Mouse (Mus musculus) intestine, embryonic 14.5 days (tissue): ENCODE data around the gene B3gnt7. TPM values are rescaled to one million over a fixed set of nuclear protein-coding genes. Genes with fewer than 3 reads are reported as not detected.

Experiments used
- ATAC-seq: fragments of 200-750 bp; cut with Nextera tagmentation; replicated peaks from 2 replicates; pipeline ENCODE4 v1.8.0; 2017; ENCODE audit warnings: low read depth, moderate number of reproducible peaks, moderate TSS enrichment, moderate library complexity; ENCODE audit not compliant: low FRiP score, low TSS enrichment
- DNase-seq: peaks from one replicate; pipeline ENCODE4 v3.0.0-alpha.2; 2018; ENCODE audit warnings: low spot score
- H3K27ac ChIP-seq: fragments of 300-500 bp; sonication (generic); 2 replicates; pipeline ENCODE4 v1.5.1; 2014; ENCODE audit warnings: low read depth, mild to moderate bottlenecking, control low read depth
- H3K27me3 ChIP-seq: fragments of 300-500 bp; sonication (generic); replicated peaks from 2 replicates; pipeline ENCODE4 v1.6.1; 2014; ENCODE audit warnings: low read length, control low read depth; ENCODE audit not compliant: control insufficient read depth, insufficient read depth
- H3K36me3 ChIP-seq: fragments of 300-500 bp; sonication (generic); 2 replicates; pipeline ENCODE4 v1.6.1; 2014; ENCODE audit warnings: low read length, control low read depth; ENCODE audit not compliant: control insufficient read depth, insufficient read depth
- H3K4me1 ChIP-seq: fragments of 300-500 bp; sonication (generic); replicated peaks from 2 replicates; pipeline ENCODE4 v1.6.1; 2014; ENCODE audit warnings: low read length, control low read depth, mixed read lengths; ENCODE audit not compliant: control insufficient read depth, insufficient read depth
- H3K4me2 ChIP-seq: fragments of 300-500 bp; sonication (generic); 2 replicates; pipeline ENCODE4 v1.6.1; 2014; ENCODE audit warnings: low read length
- H3K4me3 ChIP-seq: fragments of 300-500 bp; sonication (generic); 2 replicates; pipeline ENCODE4 v1.5.1; 2014; ENCODE audit warnings: low read depth, low read length, control low read depth, mixed read lengths
- H3K9ac ChIP-seq: fragments of 300-500 bp; sonication (generic); 2 replicates; pipeline ENCODE4 v1.6.1; 2014; ENCODE audit warnings: mild to moderate bottlenecking, low read length
- H3K9me3 ChIP-seq: fragments of 300-500 bp; sonication (generic); 2 replicates; pipeline ENCODE4 v1.6.1; 2016; ENCODE audit warnings: low read length, control low read depth; ENCODE audit not compliant: control insufficient read depth
- WGBS: fragments of 180-500 bp; shearing (Covaris S2); extraction: QIAGEN DNeasy Blood & Tissue Kit; methylation state at CpG from one replicate; pipeline ENCODE4 v1.1.7; 2014; 5-methylcytosine and 5-hydroxymethylcytosine counted together
- polyA plus RNA-seq: library from polyadenylated mRNA; unstranded; fragments of >200 nt; fragmentation: Nextera tagmentation; extraction: Ambion mirVana; gene quantifications from 2 replicates; pipeline ENCODE4 v1.2.1, GENCODE M21; 2014

B3gnt7 gene
- 7.7 and 10.4 TPM in 2 replicates for polyA plus RNA-seq

GRCm38 (mm10) chr1:86302532-86302931 is at the start of gene B3gnt7:
Gene B3gnt7 (plus strand): TSS chr1:86302832.
- Histone ChIP-seq H3K4me1 (0 out of 2 replicates have a peak, but pooled peaks cover 2% of the 10 kb centered on the region), H3K27ac (no peak within 1 kb of the TSS), H3K36me3 (no peaks in the 10 kb centered on the region), H3K9me3 (no peaks in the 10 kb centered on the region), H3K9ac (peak within 1 kb of the TSS; percentile 51), H3K4me2 (peak within 1 kb of the TSS; percentile 98), H3K27me3 (peaks cover 21% of the 10 kb centered on the region), H3K4me3 (peak within 1 kb of the TSS; percentile 59)
- DNase-seq (no peak), ATAC-seq (no peak)
- 39% methylated on average over 6 of the region's 6 CpGs for WGBS

GRCm38 (mm10) chr1:86253410-86253809 is 49.2 kb upstream of the B3gnt7 start:
- DNase-seq (no peak), ATAC-seq (no peak)
- no peak overlapping the region for H3K4me2 ChIP-seq
- H3K4me3 ChIP-seq: no peak overlapping the region
- H3K9ac ChIP-seq: no peak overlapping the region
- no peaks in the 10 kb centered on the region for H3K4me1 ChIP-seq
- H3K27ac ChIP-seq: no peak overlapping the region
- H3K9me3 ChIP-seq: no peaks in the 10 kb centered on the region
- H3K27me3 ChIP-seq: no peaks in the 10 kb centered on the region
- no peaks in the 10 kb centered on the region; the same call in 1 of the 2 replicates for H3K36me3 ChIP-seq
- WGBS: 85% methylated on average over 8 of the region's 8 CpGs

GRCm38 (mm10) chr1:86256311-86256710 is 46.3 kb upstream of the B3gnt7 start:
- DNase-seq (no peak), ATAC-seq (no peak)
- Histone ChIP-seq H3K4me3 (no peak overlapping the region), H3K27me3 (no peaks in the 10 kb centered on the region), H3K27ac (no peak overlapping the region), H3K4me1 (no peaks in the 10 kb centered on the region), H3K9ac (no peak overlapping the region), H3K4me2 (no peak overlapping the region), H3K36me3 (no peaks in the 10 kb centered on the region; the same call in 1 of the 2 replicates), H3K9me3 (no peaks in the 10 kb centered on the region)
- 63% methylated on average over 4 of the region's 4 CpGs for WGBS

GRCm38 (mm10) chr1:86257228-86257627 is 45.4 kb upstream of the B3gnt7 start:
- H3K9ac ChIP-seq: no peak overlapping the region
- DNase-seq: no peak
- no peak overlapping the region for H3K4me3 ChIP-seq
- ATAC-seq: no peak
- no peaks in the 10 kb centered on the region for H3K27me3 ChIP-seq
- no peak overlapping the region for H3K4me2 ChIP-seq
- no peaks in the 10 kb centered on the region for H3K9me3 ChIP-seq
- H3K27ac ChIP-seq: no peak overlapping the region
- H3K36me3 ChIP-seq: no peaks in the 10 kb centered on the region; the same call in 1 of the 2 replicates
- no peaks in the 10 kb centered on the region for H3K4me1 ChIP-seq
- 81% methylated on average over 8 of the region's 8 CpGs for WGBS

GRCm38 (mm10) chr1:86258171-86258824 is 44.3 kb upstream of the B3gnt7 start:
- Histone ChIP-seq H3K27ac (no peak overlapping the region), H3K27me3 (no peaks in the 10 kb centered on the region), H3K9me3 (no peaks in the 10 kb centered on the region), H3K9ac (no peak overlapping the region), H3K4me2 (no peak overlapping the region), H3K36me3 (no peaks in the 10 kb centered on the region; the same call in 1 of the 2 replicates), H3K4me1 (no peaks in the 10 kb centered on the region), H3K4me3 (no peak overlapping the region)
- 87% methylated on average over 7 of the region's 7 CpGs for WGBS
- no peak for DNase-seq
- no peak for ATAC-seq

GRCm38 (mm10) chr1:86263564-86264339 is 38.9 kb upstream of the B3gnt7 start:
- Histone ChIP-seq H3K9me3 (no peaks in the 10 kb centered on the region), H3K9ac (no peak overlapping the region), H3K36me3 (no peaks in the 10 kb centered on the region), H3K4me1 (no peaks in the 10 kb centered on the region), H3K4me2 (no peak overlapping the region), H3K27me3 (no peaks in the 10 kb centered on the region), H3K4me3 (no peak overlapping the region), H3K27ac (no peak overlapping the region)
- ATAC-seq: no peak
- 75% methylated on average over 7 of the region's 7 CpGs for WGBS
- no peak for DNase-seq

- H3K9ac ChIP-seq: no peak overlapping the region
- no peak overlapping the region for H3K4me2 ChIP-seq
- H3K27ac ChIP-seq: no peak overlapping the region
- no peaks in the 10 kb centered on the region for H3K4me1 ChIP-seq
- no peak for DNase-seq
- H3K4me3 ChIP-seq: no peak overlapping the region
- no peaks in the 10 kb centered on the region for H3K9me3 ChIP-seq
- H3K27me3 ChIP-seq: no peaks in the 10 kb centered on the region
- WGBS: 51% methylated on average over 3 of the region's 3 CpGs
- ATAC-seq: no peak
- H3K36me3 ChIP-seq: no peaks in the 10 kb centered on the region
These were observed 37.6 kb upstream of the B3gnt7 start for GRCm38 (mm10) chr1:86265060-86265459.

GRCm38 (mm10) chr1:86268492-86269189 is 34.0 kb upstream of the B3gnt7 start:
- DNase-seq (no peak), ATAC-seq (no peak)
- Histone ChIP-seq H3K36me3 (no peaks in the 10 kb centered on the region), H3K4me2 (no peak overlapping the region), H3K4me3 (no peak overlapping the region), H3K27me3 (no peaks in the 10 kb centered on the region), H3K27ac (no peak overlapping the region), H3K4me1 (no peaks in the 10 kb centered on the region), H3K9me3 (no peaks in the 10 kb centered on the region), H3K9ac (no peak overlapping the region)
- 84% methylated on average over 9 of the region's 9 CpGs for WGBS
